Mouse (Mus musculus): ENCODE measurements at regions not wholly inside any gene's neighbourhood (a gene's known extent, or its start where the extent isn't known, plus 50 kb on each side); places are given as distances from the start of the nearest gene placed in this dataset.

DNA sequence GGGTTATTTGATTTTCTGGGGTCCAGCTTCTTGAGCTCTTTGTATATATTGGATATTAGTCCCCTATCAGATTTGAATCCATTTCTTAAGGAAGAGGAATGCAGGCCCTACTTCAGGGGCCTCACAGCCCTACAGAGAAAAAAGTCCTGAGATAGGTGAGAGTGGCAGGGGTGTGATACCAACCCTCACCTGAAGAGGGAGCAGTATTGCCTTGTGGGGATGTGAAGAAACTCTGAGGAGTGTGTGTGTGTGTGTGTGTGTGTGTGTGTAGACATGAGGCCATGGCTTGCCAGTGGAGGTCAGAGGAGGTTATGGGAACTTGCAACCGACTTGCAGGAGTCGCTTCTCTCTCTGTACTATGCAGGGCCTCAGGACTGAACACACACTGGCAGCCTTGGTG lies 141.2 kb downstream of the Tex29 start:
- ATAC-seq: no peak

DNA sequence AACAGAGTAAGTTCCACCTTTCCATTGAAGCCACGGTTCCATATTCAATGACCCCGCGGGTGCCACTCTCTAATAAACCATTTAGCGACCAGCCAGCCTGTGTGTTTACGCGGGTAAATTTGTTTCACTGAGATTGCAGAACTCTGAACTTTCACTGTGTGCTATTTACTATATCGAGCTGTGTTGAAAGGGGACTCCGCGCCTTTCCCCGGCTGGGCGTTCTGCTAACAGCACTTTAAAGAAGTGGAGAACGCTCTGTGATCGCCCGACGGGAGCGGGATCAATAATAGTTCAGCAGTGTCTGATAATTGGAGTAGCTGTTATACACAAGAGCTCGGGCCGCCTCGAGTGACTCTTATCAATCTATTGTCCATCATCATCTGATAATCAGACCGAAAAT lies 149.8 kb downstream of the Tex29 start:
- ATAC-seq: no peak

DNA sequence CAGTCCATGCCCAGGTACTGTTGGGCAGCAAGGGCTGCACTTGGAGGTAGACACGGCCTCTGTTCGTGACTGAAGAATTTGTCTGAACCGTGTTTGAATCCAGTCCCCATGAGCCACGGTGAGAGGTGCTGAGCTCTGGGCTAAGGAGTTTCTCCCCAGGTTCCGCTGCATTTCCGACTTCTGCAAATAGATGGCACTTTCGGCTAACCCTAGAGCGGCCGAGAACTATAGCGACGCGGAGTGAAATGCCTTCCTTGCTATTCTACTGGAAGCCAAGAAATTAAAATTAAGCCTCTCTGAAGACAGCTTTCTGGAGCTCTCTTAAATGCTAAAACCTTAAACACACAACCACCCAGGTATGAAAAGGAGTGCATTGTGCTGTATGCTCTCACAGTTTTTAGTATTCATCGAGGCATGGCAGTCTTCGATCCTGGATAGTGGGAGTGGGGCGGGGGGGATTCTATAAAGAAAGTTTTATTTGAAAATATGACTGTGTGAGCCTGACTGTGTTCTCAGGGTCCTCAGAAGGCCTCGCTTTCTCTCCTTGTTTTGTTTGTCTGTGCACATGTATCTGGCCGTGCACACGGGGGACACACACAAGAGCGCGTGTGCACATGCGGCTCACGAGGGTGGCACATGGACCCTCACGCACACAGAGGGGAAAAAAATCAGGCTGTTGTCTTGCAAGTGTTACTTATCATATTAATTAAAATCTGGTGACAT lies 159.6 kb downstream of the Tex29 start:
- ATAC-seq: no peak

DNA sequence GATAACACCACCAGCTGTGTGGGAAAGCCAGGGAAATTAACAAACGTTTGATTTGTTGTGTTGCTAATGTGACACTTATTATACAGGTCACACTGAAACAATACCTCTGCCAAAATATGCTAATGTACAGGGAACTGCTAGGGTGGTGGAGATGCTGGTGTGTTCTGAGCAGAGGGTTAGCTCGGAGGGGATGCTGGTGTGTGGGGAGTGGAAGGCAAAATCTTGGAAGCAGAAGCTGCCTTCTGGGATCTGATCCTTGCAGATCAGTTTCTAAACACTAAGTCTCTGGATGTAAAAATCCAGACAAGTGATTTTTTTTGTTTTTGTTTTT lies 160.2 kb downstream of the Tex29 start:
- ATAC-seq: no peak

DNA sequence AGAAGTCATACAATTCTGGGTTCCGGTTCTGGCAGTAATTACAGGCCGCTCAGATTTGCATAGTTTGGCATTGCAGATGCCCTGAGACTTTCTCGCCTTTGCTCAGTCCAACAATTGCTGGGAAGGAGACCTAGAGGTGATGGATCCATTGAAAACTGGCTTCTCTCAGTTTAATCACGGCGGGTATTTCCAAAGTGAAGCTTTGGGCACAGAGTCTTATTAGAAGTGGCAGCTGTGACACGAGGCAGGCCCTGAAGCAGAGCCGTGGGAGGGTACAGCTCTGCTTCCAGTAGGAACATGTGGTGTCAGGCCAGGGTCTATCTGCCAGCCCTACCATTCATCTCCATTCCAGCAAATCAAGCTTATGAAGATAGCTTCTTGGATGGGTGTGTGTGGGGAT lies 164.0 kb downstream of the Tex29 start:
- ATAC-seq: no peak

DNA sequence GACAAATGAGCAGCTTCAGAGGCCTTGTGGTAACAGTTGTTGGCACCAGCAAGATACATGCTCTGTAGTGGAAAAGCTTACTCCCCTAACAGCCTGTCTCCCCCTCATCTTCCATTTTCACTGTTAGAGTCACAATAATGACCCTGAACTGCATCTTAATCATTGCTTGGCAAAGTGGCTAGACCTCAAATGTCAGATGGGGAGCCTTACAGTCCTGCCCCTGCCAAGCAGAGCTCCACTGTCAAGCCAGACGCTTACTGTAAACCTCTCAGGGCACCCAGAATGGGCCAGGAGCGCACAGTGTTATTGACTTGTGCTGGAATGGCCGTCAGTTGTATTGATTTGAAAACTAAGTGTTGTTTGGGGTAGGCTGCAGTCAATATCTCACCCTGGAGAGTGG lies 172.5 kb downstream of the Tex29 start:
- ATAC-seq: no peak

DNA sequence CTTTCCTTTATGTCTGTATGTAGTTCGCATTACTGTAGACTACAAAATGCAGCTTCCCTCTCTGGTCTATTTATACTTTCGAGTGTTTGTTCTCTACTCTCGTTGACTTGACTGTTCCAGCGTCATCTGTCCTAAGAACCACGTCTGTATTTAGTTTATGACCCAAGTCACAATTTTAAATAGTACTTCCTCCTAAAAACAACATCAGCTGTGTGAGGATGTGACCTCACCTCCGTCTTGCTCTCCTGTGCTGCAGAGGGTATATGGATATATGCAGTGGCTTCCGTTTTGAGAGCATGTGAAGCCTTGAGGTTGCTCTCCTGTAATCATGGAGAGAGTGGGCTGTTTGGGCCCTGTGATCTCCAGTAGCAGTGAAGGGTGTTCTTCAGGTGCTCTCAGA lies 177.5 kb downstream of the Tex29 start:
- no peak for ATAC-seq

DNA sequence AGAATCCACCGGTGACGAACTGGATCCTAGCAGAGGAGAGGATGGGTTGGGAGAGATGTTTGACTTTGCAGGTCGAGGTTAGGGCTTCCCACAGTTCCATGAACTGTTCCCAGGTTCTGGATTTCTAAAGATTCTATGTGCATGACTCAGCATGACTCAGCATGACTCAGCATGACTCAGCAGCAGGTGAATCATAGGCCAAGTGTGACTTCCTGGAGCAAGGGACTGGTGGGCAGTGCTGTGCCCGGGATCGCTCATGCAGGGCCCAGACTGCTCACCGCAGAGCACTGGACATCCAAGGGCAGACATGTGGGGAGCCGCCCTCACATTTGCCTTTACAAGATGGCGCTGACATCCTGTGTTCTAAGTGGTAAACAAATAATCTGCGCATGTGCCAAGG lies 179.0 kb downstream of the Tex29 start:
- no peak for ATAC-seq

DNA sequence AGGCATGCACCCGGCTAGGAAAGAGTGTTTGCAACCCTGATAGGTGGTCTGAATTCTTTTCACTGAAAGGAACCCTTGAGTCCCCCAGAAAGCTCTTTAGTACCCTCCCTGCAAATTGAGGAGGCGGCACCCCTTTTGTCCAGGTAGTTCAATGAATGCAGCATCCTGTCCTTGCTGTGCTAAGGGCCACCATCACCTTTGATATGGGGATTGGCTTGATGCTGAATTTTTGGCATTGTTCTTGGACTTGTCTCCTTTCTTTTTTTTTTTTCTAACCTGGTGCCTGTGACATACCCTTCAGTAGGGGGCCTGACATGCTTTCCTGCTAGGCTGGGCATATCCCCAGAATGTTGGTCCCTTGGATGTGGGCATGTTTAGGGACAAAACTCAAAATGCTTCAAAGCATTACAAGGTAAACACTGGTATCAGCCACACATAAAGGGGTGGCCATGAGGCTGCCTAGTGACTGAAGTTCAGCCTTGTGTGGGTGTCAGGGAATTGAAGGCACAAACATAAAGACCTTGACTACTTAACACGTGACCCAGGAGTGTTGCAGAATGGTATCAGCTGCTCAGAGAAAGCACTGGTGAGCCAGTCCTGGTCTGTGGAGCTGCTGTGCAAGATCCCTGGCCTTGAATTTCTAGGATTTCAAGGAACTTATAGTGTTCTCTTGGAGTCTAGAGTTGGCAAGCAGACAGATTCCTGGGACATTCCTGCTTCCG lies 183.6 kb downstream of the Tex29 start:
- ATAC-seq: no peak

DNA sequence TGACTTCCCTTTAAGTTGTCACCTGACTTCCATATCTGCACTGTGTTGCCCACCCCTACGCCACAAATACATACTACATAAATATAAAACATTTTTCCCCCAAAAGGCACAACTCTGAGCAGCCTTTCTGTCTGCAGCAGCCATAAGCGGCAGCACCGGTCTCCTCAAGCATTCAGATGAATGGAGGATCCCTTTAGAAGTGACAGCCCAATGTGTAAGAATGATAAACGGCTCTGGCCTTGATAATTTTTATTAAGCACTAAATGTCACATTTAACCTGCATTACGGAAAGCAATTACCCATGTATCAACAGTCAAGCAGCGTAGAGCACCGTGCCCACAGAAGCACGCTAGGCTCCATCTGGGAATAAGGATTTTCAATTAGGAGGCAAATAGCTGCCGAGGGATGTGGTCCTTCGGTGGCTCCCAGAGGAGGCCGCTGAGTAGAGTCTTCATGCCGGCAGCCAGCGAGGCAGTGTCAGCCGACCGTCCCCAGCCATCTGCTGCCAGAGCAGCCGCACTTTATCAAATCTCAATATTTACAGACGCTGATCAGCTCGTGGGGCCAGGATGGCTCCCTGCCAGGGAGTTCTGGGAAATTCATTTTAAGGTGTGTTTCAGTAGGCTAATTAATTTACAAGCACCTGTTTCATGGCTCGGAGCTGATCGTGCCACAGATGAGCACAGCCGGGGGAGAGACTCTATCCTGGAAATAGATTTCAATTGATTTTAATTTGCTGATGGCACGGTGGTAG lies 190.3 kb downstream of the Tex29 start:
- no peak for ATAC-seq

DNA sequence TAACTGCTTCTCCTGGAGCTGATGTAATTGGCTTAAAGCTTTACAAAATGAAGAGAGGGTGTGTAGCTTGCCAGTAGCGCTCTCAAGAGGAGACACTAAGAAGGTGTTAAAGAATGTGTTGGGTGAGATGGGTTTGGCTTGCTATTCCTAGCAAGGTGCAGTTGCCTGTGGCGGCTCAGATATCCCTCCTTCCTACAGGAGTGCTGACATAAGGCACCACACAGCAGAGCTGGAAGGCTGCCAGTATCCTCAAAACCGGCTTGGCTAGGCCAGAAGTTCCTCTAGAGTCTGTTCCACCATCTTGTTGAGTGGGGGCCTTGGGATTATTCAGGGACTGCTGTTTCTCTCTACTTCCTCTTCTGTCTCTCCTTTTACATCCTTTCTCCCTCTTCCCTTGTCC lies 191.5 kb downstream of the Tex29 start:
- no peak for ATAC-seq

DNA sequence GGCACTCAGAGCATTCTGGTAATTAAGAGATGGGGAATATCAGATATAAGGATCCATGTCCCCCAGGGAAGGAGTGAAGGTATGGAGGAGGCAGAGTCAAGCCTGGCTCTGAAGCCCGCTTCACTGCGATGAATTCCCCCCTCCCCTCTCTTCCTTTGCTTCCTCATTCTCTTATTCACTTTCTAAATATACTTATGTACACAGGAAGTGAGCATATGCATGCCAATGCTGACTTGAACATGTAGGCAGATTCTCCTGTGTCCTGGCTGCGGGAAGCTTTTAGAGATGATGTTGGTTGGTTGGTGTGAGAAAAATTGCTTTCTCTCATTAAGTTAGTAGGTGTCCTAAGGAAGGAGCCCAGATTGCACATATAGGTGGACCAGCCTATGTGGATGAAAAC lies 192.1 kb downstream of the Tex29 start:
- ATAC-seq: no peak

DNA sequence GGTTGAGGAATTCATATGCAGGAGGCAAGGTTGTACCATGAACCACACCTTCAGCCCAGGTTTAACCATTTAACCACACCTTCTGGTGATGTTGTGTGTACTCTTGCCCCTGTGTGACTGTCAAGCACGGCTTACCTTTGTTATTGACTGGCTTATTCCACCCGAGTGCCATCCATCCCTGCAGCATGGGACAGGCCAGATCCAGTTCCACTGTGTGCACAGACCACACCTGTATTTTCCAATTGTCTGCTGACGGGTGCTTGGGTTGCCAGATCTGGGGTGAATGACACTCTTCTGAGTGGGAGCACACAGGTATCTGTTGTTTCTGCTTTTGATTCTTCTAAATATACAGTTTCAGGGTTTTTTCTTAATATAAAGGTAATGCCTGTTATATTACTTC lies 196.1 kb downstream of the Tex29 start:
- no peak for ATAC-seq

DNA sequence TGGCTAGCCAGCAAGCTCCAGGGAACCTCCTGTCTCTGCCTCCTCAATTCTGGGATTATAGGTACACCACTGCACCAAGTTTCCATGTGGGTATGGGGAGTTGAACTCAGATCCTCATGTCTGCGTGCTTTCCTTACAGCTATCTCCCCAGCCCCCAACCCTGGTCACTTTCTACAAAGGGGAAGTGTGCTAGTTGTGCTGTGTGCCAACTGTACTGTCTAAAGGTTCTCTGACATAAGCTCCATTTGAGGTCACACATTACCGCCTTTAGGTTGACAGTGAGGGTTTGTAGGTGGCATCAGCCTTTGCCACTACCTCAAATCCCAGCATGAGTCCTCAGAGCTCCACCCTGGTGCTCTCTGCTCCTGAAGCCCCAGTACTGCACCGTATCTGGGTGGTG lies 200.7 kb downstream of the Tex29 start:
- no peak for ATAC-seq

DNA sequence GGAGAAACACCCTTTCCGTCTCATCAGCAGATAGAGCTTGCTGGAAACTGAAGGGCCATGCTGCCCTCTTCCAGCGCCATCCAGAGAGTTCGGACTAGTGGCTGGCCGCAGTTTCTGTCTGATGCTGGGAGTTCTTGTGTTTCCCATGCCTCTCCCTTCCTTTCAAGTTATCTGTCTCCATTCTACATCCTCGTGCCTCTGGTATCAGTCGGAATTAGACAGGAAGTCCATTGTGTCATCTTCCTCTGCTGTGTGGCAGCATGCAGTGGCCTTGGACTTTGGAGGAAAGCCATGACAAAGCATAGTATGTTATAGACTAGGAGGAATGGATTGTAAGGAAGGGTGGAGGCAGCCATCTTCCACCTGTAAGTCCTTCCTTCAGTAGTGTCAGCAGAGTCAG lies 201.4 kb downstream of the Tex29 start:
- no peak for ATAC-seq

DNA sequence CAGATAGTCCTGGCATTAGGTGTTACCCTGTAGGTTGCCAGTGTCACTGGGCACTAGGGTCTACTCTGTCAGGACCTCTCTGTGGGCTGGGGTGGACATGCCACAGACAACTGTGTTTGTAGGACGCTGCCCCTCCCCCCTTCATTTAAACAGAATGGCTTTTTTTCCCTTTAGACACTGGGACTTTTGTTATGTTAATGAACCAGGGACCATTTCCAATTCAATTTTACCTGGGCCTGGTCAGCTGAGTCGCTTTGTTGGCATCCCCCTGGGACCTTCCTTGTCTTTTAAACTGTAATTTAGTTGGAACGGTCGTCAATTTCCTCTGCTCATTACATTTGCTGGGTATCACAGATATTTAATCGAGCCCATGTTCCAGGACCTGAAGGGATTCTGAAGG lies 210.6 kb downstream of the Tex29 start:
- no peak for ATAC-seq

DNA sequence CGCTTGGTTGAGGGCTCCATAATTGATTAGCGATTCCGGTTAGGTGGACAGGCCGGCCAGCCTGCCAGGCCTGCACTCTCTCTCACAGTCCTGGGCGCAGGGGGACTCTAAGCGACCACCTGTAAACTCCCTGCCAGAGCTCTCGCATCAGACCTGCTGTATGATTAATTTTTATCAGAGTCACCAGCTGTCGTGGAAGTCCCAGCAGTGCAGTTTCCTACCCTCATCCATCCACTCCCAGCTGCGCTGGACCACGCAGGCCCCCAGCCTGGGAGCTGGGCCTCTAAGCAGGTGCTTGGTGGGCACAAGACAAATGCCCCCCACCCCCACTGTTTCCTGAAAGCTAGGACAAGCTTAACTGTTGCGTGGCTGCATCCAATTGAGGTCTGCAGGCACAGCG lies 211.1 kb downstream of the Tex29 start:
- no peak for ATAC-seq

DNA sequence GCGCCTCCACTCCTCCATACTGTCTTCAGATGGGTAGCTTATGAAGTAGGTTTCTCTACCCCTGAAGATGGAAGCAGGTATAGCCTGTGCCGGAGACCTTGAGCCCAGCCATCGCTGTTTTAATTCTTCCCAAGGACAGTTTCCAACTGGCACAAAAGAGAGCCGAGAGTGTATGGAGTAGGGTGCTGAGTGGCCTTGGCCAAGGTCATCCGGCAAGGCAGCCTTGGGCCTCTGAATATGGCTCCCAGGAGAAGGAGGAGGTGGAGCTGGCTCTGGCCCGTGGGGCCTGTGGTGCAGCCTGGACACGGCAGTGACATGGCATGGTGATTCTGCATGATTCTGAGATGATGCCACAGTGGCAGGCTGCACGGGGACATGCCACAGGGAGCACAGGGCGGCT lies 215.7 kb downstream of the Tex29 start:
- no peak for ATAC-seq

DNA sequence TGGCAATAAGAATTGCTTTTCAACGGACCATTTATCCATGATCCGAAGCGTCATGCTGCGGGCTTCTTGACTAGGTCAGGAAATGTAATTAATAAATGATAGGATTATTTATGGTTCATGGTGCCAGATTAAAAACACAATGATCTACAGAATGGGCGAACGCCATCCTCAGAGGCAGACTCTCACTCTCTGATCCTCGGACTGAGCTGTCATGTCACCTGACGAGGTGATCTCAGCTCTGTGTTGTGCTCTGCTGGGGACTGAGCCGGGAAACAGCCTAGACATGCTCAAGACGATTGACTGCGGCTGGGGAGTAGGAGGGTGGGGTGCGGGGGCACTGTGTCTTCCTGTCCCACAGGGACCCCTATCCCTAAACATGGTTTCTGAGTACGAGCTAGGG lies 217.4 kb upstream of the A230072I06Rik start:
- no peak for ATAC-seq

DNA sequence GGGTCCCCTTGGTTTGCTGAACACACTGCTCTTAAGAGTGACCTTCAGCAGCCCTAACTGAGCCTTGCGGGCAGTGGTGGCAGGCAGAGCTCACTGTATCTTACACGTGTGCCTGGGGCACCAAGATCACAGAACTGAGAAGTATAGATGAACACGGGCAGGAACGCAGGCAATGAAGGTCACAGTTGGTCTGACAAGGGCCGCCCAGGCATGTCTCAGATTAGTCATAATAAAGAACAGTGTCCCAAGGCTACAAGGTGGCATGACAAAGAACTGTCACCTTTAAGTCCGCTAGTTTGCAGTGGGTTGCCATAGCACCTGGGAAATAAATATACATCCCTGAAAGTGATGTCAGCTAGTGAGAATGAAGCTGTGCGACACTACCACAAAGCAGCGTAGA lies 215.9 kb upstream of the A230072I06Rik start:
- ATAC-seq: no peak

DNA sequence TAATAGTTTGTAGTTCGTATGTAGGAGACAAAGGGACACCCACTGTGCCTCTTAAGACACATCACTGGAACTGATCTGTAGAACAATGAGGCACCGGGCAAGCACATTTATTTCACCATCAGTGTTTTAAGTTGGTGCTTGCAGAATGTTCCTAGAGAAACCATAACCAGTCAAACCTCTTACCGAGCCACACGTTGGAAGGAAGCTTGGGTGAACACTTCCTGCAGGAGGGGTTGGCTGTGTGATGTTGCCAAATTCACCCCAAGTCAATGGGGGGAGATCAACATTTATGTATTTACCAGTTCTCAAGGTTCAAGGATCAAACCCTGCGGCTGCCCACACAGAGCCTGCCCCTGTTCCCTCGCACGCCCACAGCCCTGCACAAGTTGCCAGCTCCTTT lies 214.0 kb upstream of the A230072I06Rik start:
- no peak for ATAC-seq

DNA sequence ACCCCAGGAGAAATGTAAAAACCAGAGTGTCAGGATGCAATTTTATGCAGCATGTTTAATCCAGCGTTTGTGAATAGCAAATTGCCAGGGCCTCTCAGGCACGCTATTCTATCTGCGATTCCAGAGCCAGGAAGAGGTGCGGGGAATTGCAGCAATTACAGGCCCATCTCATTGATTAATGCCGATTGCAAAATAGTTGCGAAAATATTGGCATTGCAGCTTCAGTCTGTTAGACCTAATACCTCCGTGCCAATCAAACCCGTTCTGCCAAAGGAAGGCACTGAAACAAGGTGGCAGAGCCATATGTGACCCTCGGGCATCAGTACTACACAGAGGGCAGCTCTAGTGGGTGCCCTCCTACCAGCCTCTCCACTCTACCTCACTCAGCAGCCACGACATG lies 212.2 kb upstream of the A230072I06Rik start:
- ATAC-seq: no peak

DNA sequence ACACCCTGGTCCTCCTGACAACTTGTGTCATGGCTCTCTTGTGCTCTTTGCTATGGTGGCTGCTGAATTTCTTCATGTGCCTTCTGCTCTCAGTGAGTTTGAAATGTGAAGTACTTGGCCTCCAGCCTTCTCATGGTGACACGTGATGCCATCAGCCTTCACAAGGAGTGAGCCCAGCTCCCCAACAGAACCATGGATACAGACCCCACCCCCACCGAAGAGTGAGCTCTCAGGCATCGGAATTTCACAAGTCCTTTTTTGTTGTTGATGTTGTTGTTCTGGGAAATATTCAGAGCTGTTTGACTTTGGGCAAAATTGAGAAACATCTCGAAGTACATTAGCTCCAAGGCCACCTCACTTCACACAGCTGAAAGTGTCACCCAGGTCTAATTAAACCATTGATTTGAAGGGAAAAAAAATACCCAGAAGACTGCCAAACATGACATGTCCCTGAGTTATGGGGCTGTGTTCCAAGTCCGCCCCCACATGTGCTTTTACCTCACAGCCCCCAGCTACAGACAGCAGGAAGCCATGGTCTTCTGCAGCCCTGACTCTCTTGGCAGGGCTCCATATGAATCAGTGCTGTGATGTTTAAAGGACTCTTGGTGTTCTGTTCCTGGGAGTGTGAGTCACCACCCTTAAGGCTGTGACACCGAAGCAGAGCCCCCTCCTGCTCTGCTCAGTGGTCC lies 205.2 kb upstream of the A230072I06Rik start:
- ATAC-seq: no peak

DNA sequence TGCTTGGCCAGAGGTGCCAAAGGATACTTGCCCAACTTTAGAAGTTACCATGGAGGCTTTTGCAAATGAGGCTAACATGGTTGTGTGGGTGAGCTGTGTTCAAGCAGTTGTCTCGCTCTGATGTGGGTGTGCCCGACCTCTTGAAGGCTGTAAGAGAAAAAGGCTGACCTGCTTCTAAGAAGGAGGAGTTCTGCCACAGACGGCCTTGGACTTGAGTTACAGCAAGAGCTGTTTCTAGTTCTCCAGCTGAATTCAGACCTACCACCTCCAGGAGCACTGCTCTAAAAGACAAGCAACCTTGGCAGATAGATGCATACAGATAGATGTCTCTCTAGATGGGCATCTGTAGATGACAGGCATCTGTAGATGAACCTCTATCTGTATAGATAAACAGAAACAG lies 202.7 kb upstream of the A230072I06Rik start:
- ATAC-seq: no peak

All from inflammation-experienced regulatory T-cells, adult 6 months (primary cell).